Mouse (Mus musculus) central nervous system, embryonic 14 days (tissue): ENCODE data around the gene Usp6nl. TPM values are rescaled to one million over a fixed set of nuclear protein-coding genes. Genes with fewer than 3 reads are reported as not detected.

Source experiments
- polyA plus RNA-seq: library from polyadenylated mRNA; depleted of rRNA; stranded (reverse); fragments of >200 nt; gene quantifications from 2 replicates; pipeline ENCODE4 v1.2.3, GENCODE M21; 2012; rRNA removed

The Usp6nl gene
- polyA plus RNA-seq: 15.6 and 17.2 TPM in 2 replicates

DNA sequence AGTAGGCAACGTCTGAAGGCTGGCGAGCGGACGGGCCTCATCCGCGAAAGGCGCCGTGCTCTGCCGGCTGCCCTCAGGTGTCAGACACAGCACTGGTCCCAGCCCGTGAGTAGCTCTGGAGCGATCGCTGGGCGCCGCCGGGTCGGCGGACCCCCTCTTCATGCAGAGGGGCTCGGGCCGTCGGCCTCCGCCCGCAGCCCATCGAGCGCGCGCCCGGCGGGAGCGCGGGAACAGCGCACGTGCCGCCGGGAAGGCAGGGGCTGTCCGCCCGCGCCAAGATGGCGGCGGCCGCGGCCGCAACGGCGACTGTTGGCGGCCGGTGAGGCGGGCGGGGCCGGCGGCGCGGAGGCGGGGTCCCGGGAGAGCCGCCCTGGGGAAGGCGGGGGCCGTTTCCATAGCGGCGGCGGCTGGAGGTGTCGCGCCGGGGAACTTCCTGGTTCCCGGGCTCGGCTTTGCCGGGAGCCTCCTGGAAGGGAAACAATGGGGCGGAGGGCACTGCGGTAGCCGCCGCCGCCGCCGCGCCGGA, at the start of gene Usp6nl:
Gene Usp6nl, plus strand, starts transcription at position 292 of the 526 bp plus-strand sequence.

Other genes with a start within 250 kb of the Usp6nl start
- 2.5 and 3.8 TPM in 2 replicates for gene Proser2, start 192.5 kb upstream of the Usp6nl start, polyA plus RNA-seq
- 1.3 and 1.9 TPM in 2 replicates for gene Echdc3, start 109.6 kb upstream of the Usp6nl start, polyA plus RNA-seq